Mouse (Mus musculus): ENCODE results near the gene Mfsd10. TPM values are rescaled to one million over a fixed set of nuclear protein-coding genes. Genes with fewer than 3 reads are reported as not detected.

The Mfsd10 gene
- 103 and 106 TPM in 2 replicates for polyA plus RNA-seq (2012; rRNA removed)

- H3K4me1 ChIP-seq (ENCODE audit: control insufficient read depth, insufficient read depth, low read length) = no peaks in the 10 kb centered on the region
- peak within 1 kb of the TSS; percentile 75 for H3K4me3 ChIP-seq (ENCODE audit: insufficient read depth, low read length)
- peak within 1 kb of the TSS; percentile 30 for H3K27ac ChIP-seq (ENCODE audit: insufficient read depth, low read length)
- peak; percentile 29; the same call in 1 of the 2 replicates for TF ChIP-seq CTCF (IDR thresholded peaks at IDR 0.05; ENCODE audit: extremely low read depth, insufficient read depth, low read length)
- peak; percentile 88; the same call in 1 of the 2 replicates for TF ChIP-seq POLR2A (IDR thresholded peaks at IDR 0.05; ENCODE audit: extremely low read depth, insufficient read depth, low read length)
Measured at GRCm38 (mm10) chr5:34636481-34637287, at the start of gene Mfsd10. TSS of gene Mfsd10 (minus strand) at chr5:34637212.

GRCm38 (mm10) chr5:34670280-34670679, 33.3 kb upstream of the Mfsd10 start:
- H3K4me1 ChIP-seq (ENCODE audit: control insufficient read depth, insufficient read depth, low read length) = no peaks in the 10 kb centered on the region
- no peak overlapping the region for H3K4me3 ChIP-seq (ENCODE audit: insufficient read depth, low read length)
- no peak overlapping the region for H3K27ac ChIP-seq (ENCODE audit: insufficient read depth, low read length)
- TF ChIP-seq CTCF (IDR thresholded peaks at IDR 0.05; ENCODE audit: extremely low read depth, insufficient read depth, low read length) (peak; percentile 22; the same call in 1 of the 2 replicates), POLR2A (IDR thresholded peaks at IDR 0.05; ENCODE audit: extremely low read depth, insufficient read depth, low read length) (no peak)

GRCm38 (mm10) chr5:34669493-34669892, 32.5 kb upstream of the Mfsd10 start:
- TF ChIP-seq POLR2A (IDR thresholded peaks at IDR 0.05; ENCODE audit: extremely low read depth, insufficient read depth, low read length) (no peak), CTCF (IDR thresholded peaks at IDR 0.05; ENCODE audit: extremely low read depth, insufficient read depth, low read length) (no peak)
- no peaks in the 10 kb centered on the region for H3K4me1 ChIP-seq (ENCODE audit: control insufficient read depth, insufficient read depth, low read length)
- no peak overlapping the region for H3K27ac ChIP-seq (ENCODE audit: insufficient read depth, low read length)

GRCm38 (mm10) chr5:34663231-34663630, 26.2 kb upstream of the Mfsd10 start:
- TF ChIP-seq POLR2A (IDR thresholded peaks at IDR 0.05; ENCODE audit: extremely low read depth, insufficient read depth, low read length) (no peak), CTCF (IDR thresholded peaks at IDR 0.05; ENCODE audit: extremely low read depth, insufficient read depth, low read length) (no peak)
- Histone ChIP-seq H3K27ac (ENCODE audit: insufficient read depth, low read length) (no peak overlapping the region), H3K4me1 (ENCODE audit: control insufficient read depth, insufficient read depth, low read length) (peaks cover 3% of the 10 kb centered on the region; the same call in 1 of the 2 replicates), H3K4me3 (ENCODE audit: insufficient read depth, low read length) (no peak overlapping the region)

More at GRCm38 (mm10) chr5:34669493-34669892, 32.5 kb upstream of the Mfsd10 start:
- no peak overlapping the region for H3K4me3 ChIP-seq (ENCODE audit: insufficient read depth, low read length)

GRCm38 (mm10) chr5:34661909-34662308, 24.9 kb upstream of the Mfsd10 start:
- TF ChIP-seq POLR2A (IDR thresholded peaks at IDR 0.05; ENCODE audit: extremely low read depth, insufficient read depth, low read length) (no peak), CTCF (IDR thresholded peaks at IDR 0.05; ENCODE audit: extremely low read depth, insufficient read depth, low read length) (no peak)
- Histone ChIP-seq H3K4me3 (ENCODE audit: insufficient read depth, low read length) (no peak overlapping the region), H3K4me1 (ENCODE audit: control insufficient read depth, insufficient read depth, low read length) (peaks cover 3% of the 10 kb centered on the region; the same call in 1 of the 2 replicates), H3K27ac (ENCODE audit: insufficient read depth, low read length) (no peak overlapping the region)

GRCm38 (mm10) chr5:34660591-34661130, 23.6 kb upstream of the Mfsd10 start:
- Histone ChIP-seq H3K4me1 (ENCODE audit: control insufficient read depth, insufficient read depth, low read length) (peaks cover 3% of the 10 kb centered on the region; the same call in 1 of the 2 replicates), H3K27ac (ENCODE audit: insufficient read depth, low read length) (peak overlapping the region; percentile 32), H3K4me3 (ENCODE audit: insufficient read depth, low read length) (peak overlapping the region; percentile 39)
- TF ChIP-seq POLR2A (IDR thresholded peaks at IDR 0.05; ENCODE audit: extremely low read depth, insufficient read depth, low read length) (no peak), CTCF (IDR thresholded peaks at IDR 0.05; ENCODE audit: extremely low read depth, insufficient read depth, low read length) (no peak)

GRCm38 (mm10) chr5:34659686-34660590, 22.9 kb upstream of the Mfsd10 start, which contains the start of the genes Nop14 and Grk4:
TSS of gene Nop14 (minus strand) at chr5:34660148.
TSS of gene Grk4 (plus strand) at chr5:34660379.
- peaks cover 3% of the 10 kb centered on the region; the same call in 1 of the 2 replicates for H3K4me1 ChIP-seq (ENCODE audit: control insufficient read depth, insufficient read depth, low read length)
- peak within 1 kb of the TSS; percentile 32 for H3K27ac ChIP-seq (ENCODE audit: insufficient read depth, low read length)
- TF ChIP-seq CTCF (IDR thresholded peaks at IDR 0.05; ENCODE audit: extremely low read depth, insufficient read depth, low read length) = peak; percentile 56
- TF ChIP-seq POLR2A (IDR thresholded peaks at IDR 0.05; ENCODE audit: extremely low read depth, insufficient read depth, low read length) = peak; percentile 95
- peak within 1 kb of the TSS; percentile 39 for H3K4me3 ChIP-seq (ENCODE audit: insufficient read depth, low read length)

GRCm38 (mm10) chr5:34657556-34657955, 20.5 kb upstream of the Mfsd10 start:
- no peak overlapping the region for H3K4me3 ChIP-seq (ENCODE audit: insufficient read depth, low read length)
- TF ChIP-seq CTCF (IDR thresholded peaks at IDR 0.05; ENCODE audit: extremely low read depth, insufficient read depth, low read length) = no peak
- TF ChIP-seq POLR2A (IDR thresholded peaks at IDR 0.05; ENCODE audit: extremely low read depth, insufficient read depth, low read length) = no peak
- H3K27ac ChIP-seq (ENCODE audit: insufficient read depth, low read length) = no peak overlapping the region
- peaks cover 3% of the 10 kb centered on the region; the same call in 1 of the 2 replicates for H3K4me1 ChIP-seq (ENCODE audit: control insufficient read depth, insufficient read depth, low read length)

GRCm38 (mm10) chr5:34654881-34655280, 17.9 kb upstream of the Mfsd10 start:
- TF ChIP-seq CTCF (IDR thresholded peaks at IDR 0.05; ENCODE audit: extremely low read depth, insufficient read depth, low read length) = no peak
- TF ChIP-seq POLR2A (IDR thresholded peaks at IDR 0.05; ENCODE audit: extremely low read depth, insufficient read depth, low read length) = no peak
- H3K27ac ChIP-seq (ENCODE audit: insufficient read depth, low read length) = no peak overlapping the region
- no peak overlapping the region for H3K4me3 ChIP-seq (ENCODE audit: insufficient read depth, low read length)
- H3K4me1 ChIP-seq (ENCODE audit: control insufficient read depth, insufficient read depth, low read length) = peaks cover 3% of the 10 kb centered on the region; the same call in 1 of the 2 replicates
